Mouse (Mus musculus) midbrain, embryonic 14.5 days (tissue): ENCODE measurements around the gene Gm10197. TPM values are rescaled to one million over a fixed set of nuclear protein-coding genes. Genes with fewer than 3 reads are reported as not detected.
A peak's percentile ranks its signal among the peaks of the same experiment; 100 is the strongest.

Source experiments
- ATAC-seq: fragments of 200-750 bp; cut with Nextera tagmentation; 2 replicates; pipeline ENCODE4 v1.8.0; 2017; ENCODE audit warnings: moderate number of reproducible peaks, moderate library complexity; ENCODE audit not compliant: low FRiP score, low TSS enrichment
- DNase-seq: peaks from one replicate; pipeline ENCODE4 v3.0.0-alpha.2; 2015
- H3K27ac ChIP-seq: fragments of 300-500 bp; sonication (generic); replicated peaks from 2 replicates; pipeline ENCODE4 v1.5.1; 2014; ENCODE audit warnings: mild to moderate bottlenecking, low read depth, low read length, moderate library complexity
- H3K27me3 ChIP-seq: fragments of 300-500 bp; sonication (generic); 2 replicates; pipeline ENCODE4 v1.6.1; 2014; ENCODE audit warnings: low read length, control low read depth, mixed read lengths; ENCODE audit not compliant: control insufficient read depth, insufficient read depth
- H3K36me3 ChIP-seq: fragments of 300-500 bp; sonication (generic); 2 replicates; pipeline ENCODE4 v1.6.1; 2014; ENCODE audit warnings: low read length, control low read depth; ENCODE audit not compliant: control insufficient read depth, insufficient read depth
- H3K4me1 ChIP-seq: fragments of 300-500 bp; sonication (generic); 2 replicates; pipeline ENCODE4 v1.6.1; 2014; ENCODE audit warnings: mild to moderate bottlenecking, antibody characterized with exemption, low read length, control low read depth; ENCODE audit not compliant: control insufficient read depth, insufficient read depth
- H3K4me2 ChIP-seq: fragments of 300-500 bp; sonication (generic); 2 replicates; pipeline ENCODE4 v1.6.1; 2014; ENCODE audit warnings: mild to moderate bottlenecking, low read length, moderate library complexity
- H3K4me3 ChIP-seq: fragments of 300-500 bp; sonication (generic); replicated peaks from 2 replicates; pipeline ENCODE4 v1.5.1; 2014; ENCODE audit warnings: low read depth, low read length
- H3K9ac ChIP-seq: fragments of 300-500 bp; sonication (generic); replicated peaks from 2 replicates; pipeline ENCODE4 v1.6.1; 2014; ENCODE audit warnings: mild to moderate bottlenecking, low read length, moderate library complexity
- H3K9me3 ChIP-seq: fragments of 300-500 bp; sonication (generic); 2 replicates; pipeline ENCODE4 v1.6.1; 2016; ENCODE audit warnings: low read length, control low read depth, mixed read lengths; ENCODE audit not compliant: control insufficient read depth
- WGBS: fragments of 180-500 bp; shearing (Covaris S2); extraction: QIAGEN DNeasy Blood & Tissue Kit; methylation state at CpG from one replicate; pipeline ENCODE4 v1.1.7; 2014; 5-methylcytosine and 5-hydroxymethylcytosine counted together
- polyA plus RNA-seq: library from polyadenylated mRNA; unstranded; fragments of >200 nt; fragmentation: Nextera tagmentation; extraction: Ambion mirVana; gene quantifications from 2 replicates; pipeline ENCODE4 v1.2.1, GENCODE M21; 2014

The Gm10197 gene
- polyA plus RNA-seq, 1 experiment from 2014 or later = 4.4 TPM

- Histone ChIP-seq H3K27ac (peak overlapping the region; percentile 61), H3K4me2 (peak overlapping the region; percentile 38), H3K4me1 (peaks cover 8% of the 10 kb centered on the region; the same call in 1 of the 2 replicates), H3K27me3 (no peaks in the 10 kb centered on the region), H3K9ac (no peak overlapping the region), H3K36me3 (no peaks in the 10 kb centered on the region), H3K4me3 (no peak overlapping the region), H3K9me3 (no peaks in the 10 kb centered on the region)
- ATAC-seq (peak; percentile 73), DNase-seq (peak; percentile 78)
- 50% methylated on average over 22 of the region's 22 CpGs for WGBS
Observed at GRCm38 (mm10) chr19:53359160-53360033, 12.2 kb downstream of the Gm10197 start.

GRCm38 (mm10) chr19:53355065-53355464, 16.5 kb downstream of the Gm10197 start:
- H3K27me3 ChIP-seq = no peaks in the 10 kb centered on the region
- DNase-seq = no peak
- H3K9ac ChIP-seq = no peak overlapping the region
- no peak overlapping the region; the same call in 1 of the 2 replicates for H3K27ac ChIP-seq
- H3K9me3 ChIP-seq = no peaks in the 10 kb centered on the region
- no peak for ATAC-seq
- no peak overlapping the region for H3K4me3 ChIP-seq
- peaks cover 5% of the 10 kb centered on the region for H3K36me3 ChIP-seq
- no peak overlapping the region for H3K4me2 ChIP-seq
- H3K4me1 ChIP-seq = peaks cover 10% of the 10 kb centered on the region; the same call in 1 of the 2 replicates
- 86% methylated on average over 16 of the region's 16 CpGs for WGBS

GRCm38 (mm10) chr19:53354271-53355000, 17.1 kb downstream of the Gm10197 start:
- no peaks in the 10 kb centered on the region for H3K9me3 ChIP-seq
- peaks cover 5% of the 10 kb centered on the region; the same call in 1 of the 2 replicates for H3K4me1 ChIP-seq
- no peak overlapping the region for H3K4me3 ChIP-seq
- H3K9ac ChIP-seq = no peak overlapping the region
- H3K27ac ChIP-seq = no peak overlapping the region; the same call in 1 of the 2 replicates
- WGBS = 62% methylated on average over 7 of the region's 7 CpGs
- DNase-seq (no peak), ATAC-seq (no peak)
- peaks cover 5% of the 10 kb centered on the region for H3K36me3 ChIP-seq
- H3K27me3 ChIP-seq = no peaks in the 10 kb centered on the region
- H3K4me2 ChIP-seq = no peak overlapping the region

- Histone ChIP-seq H3K4me1 (0 out of 2 replicates have a peak, but pooled peaks cover 2% of the 10 kb centered on the region), H3K27ac (no peak overlapping the region), H3K9me3 (no peaks in the 10 kb centered on the region), H3K4me3 (no peak overlapping the region), H3K9ac (no peak overlapping the region), H3K4me2 (no peak overlapping the region), H3K36me3 (peaks cover 5% of the 10 kb centered on the region), H3K27me3 (no peaks in the 10 kb centered on the region)
- no peak for ATAC-seq
- DNase-seq = no peak
- WGBS = 96% methylated on average over 7 of the region's 7 CpGs
Observed at GRCm38 (mm10) chr19:53353864-53354263, 17.7 kb downstream of the Gm10197 start.

GRCm38 (mm10) chr19:53345766-53346165, 25.8 kb downstream of the Gm10197 start:
- Histone ChIP-seq H3K27ac (no peak overlapping the region), H3K4me2 (no peak overlapping the region), H3K4me3 (no peak overlapping the region), H3K4me1 (no peaks in the 10 kb centered on the region), H3K9me3 (no peaks in the 10 kb centered on the region), H3K27me3 (no peaks in the 10 kb centered on the region), H3K9ac (no peak overlapping the region), H3K36me3 (peaks cover 10% of the 10 kb centered on the region; the same call in 1 of the 2 replicates)
- ATAC-seq (no peak), DNase-seq (no peak)
- 90% methylated on average over 14 of the region's 14 CpGs for WGBS

GRCm38 (mm10) chr19:53344062-53344461, 27.5 kb downstream of the Gm10197 start:
- H3K27me3 ChIP-seq = no peaks in the 10 kb centered on the region
- ATAC-seq (no peak), DNase-seq (no peak)
- H3K9me3 ChIP-seq = no peaks in the 10 kb centered on the region
- WGBS = 81% methylated on average over 16 of the region's 16 CpGs
- no peak overlapping the region for H3K9ac ChIP-seq
- 0 out of 2 replicates have a peak overlapping the region, but pooled peaks have one; percentile 8 for H3K27ac ChIP-seq
- no peaks in the 10 kb centered on the region for H3K4me1 ChIP-seq
- H3K36me3 ChIP-seq = 0 out of 2 replicates have a peak, but pooled peaks cover 10% of the 10 kb centered on the region
- no peak overlapping the region for H3K4me2 ChIP-seq
- no peak overlapping the region for H3K4me3 ChIP-seq

- no peak overlapping the region for H3K27ac ChIP-seq
- H3K4me2 ChIP-seq = no peak overlapping the region
- H3K9me3 ChIP-seq = no peaks in the 10 kb centered on the region
- H3K4me1 ChIP-seq = no peaks in the 10 kb centered on the region
- no peak for DNase-seq
- H3K9ac ChIP-seq = no peak overlapping the region
- WGBS = 93% methylated on average over 13 of the region's 13 CpGs
- H3K36me3 ChIP-seq = 0 out of 2 replicates have a peak, but pooled peaks cover 9% of the 10 kb centered on the region
- ATAC-seq = no peak
- H3K27me3 ChIP-seq = no peaks in the 10 kb centered on the region
- H3K4me3 ChIP-seq = no peak overlapping the region
Observed at GRCm38 (mm10) chr19:53343174-53343881, 28.2 kb downstream of the Gm10197 start.

- Histone ChIP-seq H3K27me3 (no peaks in the 10 kb centered on the region), H3K4me3 (no peak overlapping the region), H3K27ac (no peak overlapping the region), H3K9ac (no peak overlapping the region), H3K36me3 (peaks cover 9% of the 10 kb centered on the region), H3K4me2 (peak overlapping the region; percentile 20), H3K9me3 (no peaks in the 10 kb centered on the region), H3K4me1 (no peaks in the 10 kb centered on the region)
- no peak for ATAC-seq
- peak; percentile 63 for DNase-seq
- WGBS = 34% methylated on average over 6 of the region's 6 CpGs
Observed at GRCm38 (mm10) chr19:53340423-53340822, 31.1 kb downstream of the Gm10197 start.
